Mouse (Mus musculus) megakaryocyte, embryonic 14.5 days (primary cell): ENCODE results near the gene Etd.

Source experiments
- FLI1 ChIP-seq: IDR thresholded peaks from 2 replicates; pipeline ENCODE4 v1.6.1; 2012; ENCODE audit warnings: low read length, inconsistent platforms, mixed read lengths
- GATA1 ChIP-seq: IDR thresholded peaks from 3 replicates; pipeline ENCODE4 v1.6.1; 2012; ENCODE audit warnings: mixed read lengths, low read length, inconsistent platforms, borderline replicate concordance

GRCm38 (mm10) chrX:53432888-53433287, 1.8 kb upstream of the Etd start:
- no peak for TF ChIP-seq GATA1
- TF ChIP-seq FLI1 = no peak
